Mouse (Mus musculus) limb, embryonic 14.5 days (tissue): ENCODE measurements around the gene Foxc1. TPM values are rescaled to one million over a fixed set of nuclear protein-coding genes. Genes with fewer than 3 reads are reported as not detected.

Source experiments
- ATAC-seq: fragments of 200-750 bp; cut with Nextera tagmentation; 2 replicates; pipeline ENCODE4 v1.8.0; 2017; ENCODE audit warnings: low read depth, moderate number of reproducible peaks, moderate TSS enrichment; ENCODE audit not compliant: low FRiP score
- DNase-seq: peaks from one replicate; pipeline ENCODE4 v3.0.0-alpha.2; 2015; ENCODE audit warnings: low spot score
- H3K27ac ChIP-seq: fragments of 300-500 bp; sonication (generic); replicated peaks from 2 replicates; pipeline ENCODE4 v1.5.1; 2014; ENCODE audit warnings: low read depth, mild to moderate bottlenecking, low read length, moderate library complexity, mixed read lengths
- H3K27me3 ChIP-seq: fragments of 300-500 bp; sonication (generic); 2 replicates; pipeline ENCODE4 v1.6.1; 2014; ENCODE audit warnings: low read length, mixed read lengths; ENCODE audit not compliant: control insufficient read depth, insufficient read depth
- H3K36me3 ChIP-seq: fragments of 300-500 bp; sonication (generic); 2 replicates; pipeline ENCODE4 v1.6.1; 2014; ENCODE audit warnings: mild to moderate bottlenecking, low read length, moderate library complexity, mixed read lengths; ENCODE audit not compliant: control insufficient read depth, insufficient read depth
- H3K4me1 ChIP-seq: fragments of 300-500 bp; sonication (generic); 2 replicates; pipeline ENCODE4 v1.6.1; 2014; ENCODE audit warnings: antibody characterized with exemption, low read length, mixed read lengths; ENCODE audit not compliant: control insufficient read depth, insufficient read depth
- H3K4me2 ChIP-seq: fragments of 300-500 bp; sonication (generic); replicated peaks from 2 replicates; pipeline ENCODE4 v1.6.1; 2014; ENCODE audit warnings: low read depth, mild to moderate bottlenecking, low read length, moderate library complexity; ENCODE audit not compliant: severe bottlenecking
- H3K4me3 ChIP-seq: fragments of 300-500 bp; sonication (generic); replicated peaks from 2 replicates; pipeline ENCODE4 v1.5.1; 2014; ENCODE audit warnings: low read length
- H3K9ac ChIP-seq: fragments of 300-500 bp; sonication (generic); 2 replicates; pipeline ENCODE4 v1.6.1; 2014; ENCODE audit warnings: mild to moderate bottlenecking, low read depth, low read length, moderate library complexity; ENCODE audit not compliant: severe bottlenecking
- H3K9me3 ChIP-seq: fragments of 300-500 bp; sonication (generic); 2 replicates; pipeline ENCODE4 v1.6.1; 2016; ENCODE audit warnings: low read length; ENCODE audit not compliant: control insufficient read depth
- POLR2A ChIP-seq: fragments of 200-500 bp; IDR thresholded peaks from 2 replicates; pipeline ENCODE4 v1.8.0; 2012; ENCODE audit warnings: inconsistent platforms, mild to moderate bottlenecking, moderate library complexity, borderline replicate concordance; ENCODE audit not compliant: insufficient read depth, insufficient read length; ENCODE audit errors: extremely low read depth
- WGBS: fragments of 180-500 bp; shearing (Covaris S2); extraction: QIAGEN DNeasy Blood & Tissue Kit; methylation state at CpG from one replicate; pipeline ENCODE4 v1.1.7; 2014; 5-methylcytosine and 5-hydroxymethylcytosine counted together
- polyA plus RNA-seq, 2 experiments: library from polyadenylated mRNA; depleted of rRNA in 1 of 2; stranded (reverse) in 1 of 2; unstranded in 1 of 2; fragments of >200 nt; fragmentation: Nextera tagmentation in 1 of 2; extraction: Ambion mirVana in 1 of 2; gene quantifications; 2 replicates each; pipeline versions ENCODE4 v1.2.1 to v1.2.3; 2012 to 2014

Foxc1 gene
- polyA plus RNA-seq, 2 experiments: 8.5 to 15.1 TPM

GRCm38 (mm10) chr13:31772882-31773281 is 33.6 kb upstream of the Foxc1 start:
- Histone ChIP-seq H3K4me2 (no peak overlapping the region), H3K9ac (no peak overlapping the region), H3K36me3 (no peaks in the 10 kb centered on the region), H3K4me3 (no peak overlapping the region), H3K27me3 (no peaks in the 10 kb centered on the region), H3K4me1 (peaks cover 17% of the 10 kb centered on the region), H3K9me3 (no peaks in the 10 kb centered on the region), H3K27ac (no peak overlapping the region)
- 69% methylated on average over 5 of the region's 5 CpGs for WGBS
- TF ChIP-seq POLR2A: no peak
- ATAC-seq (no peak), DNase-seq (no peak)

GRCm38 (mm10) chr13:31775762-31776161 is 30.7 kb upstream of the Foxc1 start:
- peak overlapping the region; percentile 67 for H3K27ac ChIP-seq

GRCm38 (mm10) chr13:31779281-31779981 is 27.0 kb upstream of the Foxc1 start:
- no peaks in the 10 kb centered on the region for H3K9me3 ChIP-seq
- ATAC-seq (no peak; the same call in 1 of the 2 replicates), DNase-seq (no peak)
- H3K4me3 ChIP-seq: no peak overlapping the region
- TF ChIP-seq POLR2A: no peak
- H3K36me3 ChIP-seq: no peaks in the 10 kb centered on the region
- H3K9ac ChIP-seq: no peak overlapping the region
- H3K27ac ChIP-seq: no peak overlapping the region
- H3K27me3 ChIP-seq: no peaks in the 10 kb centered on the region
- peaks cover 24% of the 10 kb centered on the region for H3K4me1 ChIP-seq
- no peak overlapping the region for H3K4me2 ChIP-seq
- WGBS: 63% methylated on average over 17 of the region's 17 CpGs

More at GRCm38 (mm10) chr13:31775762-31776161, 30.7 kb upstream of the Foxc1 start:
- no peak for DNase-seq
- no peak for TF ChIP-seq POLR2A
- Histone ChIP-seq H3K9me3 (no peaks in the 10 kb centered on the region), H3K4me3 (no peak overlapping the region), H3K9ac (no peak overlapping the region), H3K4me2 (no peak overlapping the region), H3K4me1 (peaks cover 24% of the 10 kb centered on the region), H3K27me3 (no peaks in the 10 kb centered on the region), H3K36me3 (no peaks in the 10 kb centered on the region)
- ATAC-seq: no peak
- 54% methylated on average over 5 of the region's 5 CpGs for WGBS

GRCm38 (mm10) chr13:31780299-31780698 is 26.1 kb upstream of the Foxc1 start:
- Histone ChIP-seq H3K4me1 (peaks cover 20% of the 10 kb centered on the region), H3K36me3 (no peaks in the 10 kb centered on the region), H3K27me3 (no peaks in the 10 kb centered on the region), H3K4me3 (no peak overlapping the region), H3K27ac (no peak overlapping the region), H3K4me2 (no peak overlapping the region), H3K9ac (no peak overlapping the region), H3K9me3 (no peaks in the 10 kb centered on the region)
- no peak for DNase-seq
- no peak for TF ChIP-seq POLR2A
- WGBS: 90% methylated on average over 3 of the region's 3 CpGs
- no peak for ATAC-seq

- no peak for DNase-seq
- ATAC-seq: no peak
- Histone ChIP-seq H3K9me3 (no peaks in the 10 kb centered on the region), H3K36me3 (no peaks in the 10 kb centered on the region), H3K4me1 (peaks cover 9% of the 10 kb centered on the region), H3K9ac (no peak overlapping the region), H3K4me3 (no peak overlapping the region), H3K27ac (no peak overlapping the region), H3K27me3 (no peaks in the 10 kb centered on the region), H3K4me2 (no peak overlapping the region)
- TF ChIP-seq POLR2A: no peak
- WGBS: 87% methylated on average over 2 of the region's 2 CpGs
These were observed 24.4 kb upstream of the Foxc1 start for GRCm38 (mm10) chr13:31782063-31782462.
